Mouse (Mus musculus): ENCODE measurements around the gene Ttyh3.

DNA sequence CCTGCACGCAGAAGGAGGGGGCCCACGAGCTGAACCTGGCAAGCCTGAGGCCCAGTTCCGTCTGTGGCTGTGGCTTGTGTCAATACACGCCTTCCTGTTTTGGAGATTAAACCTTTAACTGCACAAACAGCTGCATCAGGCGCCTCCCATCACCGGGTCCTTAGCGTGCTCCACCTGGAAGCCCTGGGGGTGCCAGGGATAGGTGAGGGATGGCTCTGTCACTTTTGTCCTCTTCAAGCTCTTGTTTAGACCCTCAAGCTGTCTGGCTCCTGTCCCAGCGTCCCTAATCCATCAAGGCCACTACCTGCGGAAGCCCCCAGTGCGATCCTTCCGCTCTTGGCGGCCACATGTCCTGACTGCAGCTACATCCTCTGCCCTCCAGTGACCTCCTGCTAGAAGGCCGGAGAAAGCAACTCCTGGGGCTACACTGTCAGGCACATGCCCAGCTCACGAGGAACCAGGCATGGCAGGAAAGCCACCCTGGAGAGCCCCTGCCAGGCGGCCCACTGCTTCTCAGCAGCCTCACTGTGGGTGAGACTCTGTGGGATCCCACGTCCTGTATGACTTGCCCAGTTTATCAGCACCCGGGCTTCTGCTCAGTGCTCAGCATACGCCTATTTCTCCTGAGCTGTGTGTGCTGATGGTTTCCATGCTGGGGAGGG lies 51.8 kb downstream of the Ttyh3 start:
- no peak; the same call in none of the 2 replicates for TF ChIP-seq POLR2A (IDR thresholded peaks at IDR 0.05; ENCODE audit: low read depth, low read length)
- TF ChIP-seq CTCF (IDR thresholded peaks at IDR 0.05; ENCODE audit: extremely low read depth, insufficient read depth, insufficient read length, insufficient replicate concordance): no peak

Measured in spleen, adult 2 months (tissue).